Mouse (Mus musculus) spleen, postnatal 36 days (tissue): Measurements from ENCODE around the gene Anapc16.

Experiments
- DNase-seq, 2 experiments: peaks; one replicate each; pipeline ENCODE4 v3.0.0; 2022; ENCODE audit warnings: low spot score in 2 of 2, mixed read lengths in 1 of 2

Gene Anapc16

DNA sequence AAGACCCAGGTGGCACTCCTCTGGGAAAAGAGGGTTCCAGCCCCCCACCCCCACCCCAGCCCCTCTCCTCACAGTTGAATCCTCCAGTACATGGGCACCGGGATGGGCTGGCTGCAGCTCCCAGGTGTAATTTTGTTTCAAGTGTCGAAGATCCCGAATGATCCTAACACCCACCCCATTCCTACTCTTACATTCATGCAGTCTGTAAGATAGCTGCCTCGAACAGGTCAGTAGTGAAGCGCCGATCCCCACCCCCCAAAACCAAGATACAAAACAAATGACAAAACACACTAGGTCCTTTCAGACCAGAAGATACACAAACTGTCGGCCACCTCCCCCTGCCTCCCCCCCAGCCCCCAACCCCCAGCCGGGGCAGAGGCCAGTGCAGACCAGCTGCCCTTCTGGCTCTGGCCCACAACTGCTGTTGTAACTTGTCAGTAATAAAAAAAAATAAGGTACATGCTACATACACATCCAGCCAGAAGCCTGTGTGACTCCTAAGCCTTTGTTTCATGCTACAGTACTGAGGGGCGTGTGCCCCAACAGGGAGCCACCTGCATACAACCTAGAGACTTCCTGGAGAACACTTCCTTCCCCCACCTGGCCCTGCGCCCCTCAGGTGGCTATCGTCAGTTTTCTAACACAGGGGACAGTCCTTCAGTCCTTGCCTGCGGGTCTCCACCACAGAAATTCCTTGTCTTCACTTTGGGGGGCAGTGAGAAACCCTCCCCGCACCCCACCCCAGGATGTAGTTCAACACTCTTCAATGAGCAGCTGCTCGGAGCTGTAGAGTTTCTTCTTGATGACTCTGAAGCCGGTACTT lies 52.9 kb downstream of the Anapc16 start:
- no peak for DNase-seq

DNA sequence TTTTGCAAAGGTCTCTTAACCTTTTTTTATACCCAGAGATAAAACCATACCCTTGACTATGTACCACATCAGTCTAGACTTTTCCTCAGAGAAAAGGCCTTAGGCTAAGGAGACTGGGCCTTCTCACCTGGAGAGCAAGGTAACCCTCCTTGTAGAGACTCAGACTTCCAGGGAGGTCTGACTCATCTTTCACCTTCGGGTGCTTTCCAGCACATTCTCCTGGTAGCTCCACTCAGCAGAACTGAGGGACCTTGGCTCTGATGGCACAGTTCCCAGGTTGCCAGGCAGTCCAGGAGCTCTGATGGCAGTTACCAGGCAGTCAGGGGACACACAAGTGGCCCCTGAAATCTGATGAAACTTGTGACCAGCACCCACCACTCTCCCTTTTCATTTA lies 53.7 kb downstream of the Anapc16 start:
- no peak for DNase-seq

DNA sequence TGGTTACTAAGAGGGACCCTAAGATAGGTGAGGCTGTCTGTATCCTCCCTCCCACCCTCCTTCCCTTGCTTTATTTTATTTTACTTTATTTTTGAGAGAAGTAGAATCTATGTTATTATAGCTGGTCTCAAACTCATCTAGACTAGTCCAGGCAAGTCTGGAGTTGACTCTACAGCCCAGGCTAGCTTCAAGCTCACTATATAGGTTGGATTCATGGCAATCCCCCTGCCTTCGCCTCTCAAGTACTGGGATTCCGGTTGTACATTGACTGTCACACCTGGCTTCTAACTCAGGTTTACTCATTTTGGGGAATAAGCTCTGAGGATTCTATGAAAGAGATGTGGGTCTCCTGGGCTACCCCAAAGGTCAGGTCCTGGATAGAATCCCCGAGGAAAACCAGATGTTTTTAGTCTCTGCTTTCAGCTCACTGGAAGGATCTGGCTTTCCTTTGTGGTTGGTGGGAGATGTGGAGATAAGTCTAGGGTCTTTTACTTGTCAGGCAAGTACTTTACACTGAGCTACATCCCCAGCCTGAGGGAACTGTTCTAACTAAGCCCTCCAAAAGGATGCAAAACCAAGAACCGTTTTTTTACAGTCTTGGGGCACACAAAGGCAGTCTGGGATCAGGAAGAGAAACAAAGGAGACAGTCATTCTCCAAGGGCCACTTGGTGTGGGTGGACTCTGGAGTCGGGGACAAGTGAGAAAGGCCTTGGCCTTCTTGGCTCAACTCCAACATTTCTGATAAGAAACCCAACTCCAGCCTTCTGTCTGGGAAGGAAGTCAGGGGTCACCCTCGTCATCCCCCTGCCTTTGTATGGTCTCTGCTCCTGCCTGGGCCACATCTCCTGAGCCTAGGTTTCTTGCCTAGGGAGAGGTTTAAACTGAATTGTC lies 54.3 kb downstream of the Anapc16 start:
- no peak for DNase-seq

DNA sequence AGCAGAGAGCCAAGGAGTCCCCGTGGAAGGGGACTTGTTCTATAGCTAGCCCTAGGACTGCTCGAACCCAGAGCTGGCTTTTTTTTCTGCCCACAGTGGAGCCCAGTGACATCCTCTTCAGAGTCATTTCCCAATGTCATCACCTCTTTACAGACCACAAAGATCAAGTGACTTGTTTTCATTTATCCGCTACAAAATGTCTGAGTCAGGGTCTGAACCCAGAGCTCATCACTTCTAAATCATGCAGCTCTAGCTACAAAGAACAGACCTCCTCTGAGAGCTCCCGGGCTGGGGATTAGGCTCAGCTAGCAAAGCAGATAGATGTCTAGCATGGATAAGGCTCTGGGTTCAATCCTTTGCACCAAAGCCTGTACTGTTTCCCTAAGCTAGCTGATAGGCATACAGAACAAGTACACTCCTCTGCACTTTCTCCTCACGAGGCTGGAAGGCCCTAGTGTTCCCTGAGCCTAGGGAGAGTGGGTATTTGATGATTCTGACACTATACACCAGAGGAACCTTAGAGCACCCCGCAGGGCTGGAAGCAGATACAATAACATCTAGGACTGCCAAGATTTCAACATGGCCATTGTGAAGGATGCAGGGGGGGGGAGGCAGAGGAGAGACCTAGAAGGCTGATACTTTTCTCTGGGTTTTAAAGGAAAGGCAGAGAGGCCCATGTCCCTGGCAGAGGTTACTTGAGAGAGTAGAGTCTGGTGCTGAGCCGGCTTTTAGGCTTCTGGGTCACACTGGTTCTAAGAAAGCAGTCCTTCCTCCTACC lies 55.5 kb downstream of the Anapc16 start:
- no peak for DNase-seq

DNA sequence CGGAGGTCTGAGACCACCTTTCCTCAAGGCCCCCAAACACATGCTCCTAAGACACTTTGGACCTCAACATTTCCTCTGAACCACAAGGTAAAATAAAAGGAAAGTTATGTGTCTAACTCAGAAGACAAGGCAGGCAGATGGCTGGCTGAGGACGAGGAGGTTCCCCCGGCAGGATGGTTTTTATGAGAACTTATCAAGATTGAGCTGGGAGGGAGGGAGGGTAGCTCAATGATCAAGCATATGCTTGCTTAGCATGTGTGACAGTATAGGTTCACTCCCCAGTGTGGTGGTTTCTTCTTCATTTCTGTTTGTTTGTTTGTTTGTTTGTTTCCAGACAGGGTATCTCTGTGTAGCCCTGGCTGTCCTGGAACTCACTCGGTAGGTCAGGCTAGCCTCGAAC lies 56.6 kb downstream of the Anapc16 start:
- DNase-seq: no peak

DNA sequence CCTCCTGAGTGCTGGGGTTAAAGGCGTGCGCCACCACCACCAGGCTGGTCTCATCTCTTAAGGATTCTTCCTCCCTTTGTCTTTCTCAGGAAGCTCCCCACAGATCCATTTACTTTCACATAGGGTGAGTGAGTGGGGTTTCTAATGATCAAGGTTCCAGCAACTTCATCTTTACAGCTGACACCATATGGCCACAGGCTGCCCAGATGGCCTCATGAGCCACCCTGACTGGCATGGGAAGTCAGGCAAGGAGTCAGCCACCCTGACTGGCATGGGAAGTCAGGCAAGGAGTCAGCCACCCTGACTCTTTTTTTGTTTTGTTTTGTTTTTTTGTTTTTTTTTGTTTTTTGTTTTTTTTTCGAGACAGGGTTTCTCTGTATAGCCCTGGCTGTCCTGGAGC lies 57.5 kb downstream of the Anapc16 start:
- DNase-seq: no peak

- peak; percentile 47 to 68 for DNase-seq
Observed at GRCm38 (mm10) chr10:59943421-59943989, 59.4 kb downstream of the Anapc16 start.

GRCm38 (mm10) chr10:59942847-59943420 lies 60.0 kb downstream of the Anapc16 start:
- DNase-seq: no peak

DNA sequence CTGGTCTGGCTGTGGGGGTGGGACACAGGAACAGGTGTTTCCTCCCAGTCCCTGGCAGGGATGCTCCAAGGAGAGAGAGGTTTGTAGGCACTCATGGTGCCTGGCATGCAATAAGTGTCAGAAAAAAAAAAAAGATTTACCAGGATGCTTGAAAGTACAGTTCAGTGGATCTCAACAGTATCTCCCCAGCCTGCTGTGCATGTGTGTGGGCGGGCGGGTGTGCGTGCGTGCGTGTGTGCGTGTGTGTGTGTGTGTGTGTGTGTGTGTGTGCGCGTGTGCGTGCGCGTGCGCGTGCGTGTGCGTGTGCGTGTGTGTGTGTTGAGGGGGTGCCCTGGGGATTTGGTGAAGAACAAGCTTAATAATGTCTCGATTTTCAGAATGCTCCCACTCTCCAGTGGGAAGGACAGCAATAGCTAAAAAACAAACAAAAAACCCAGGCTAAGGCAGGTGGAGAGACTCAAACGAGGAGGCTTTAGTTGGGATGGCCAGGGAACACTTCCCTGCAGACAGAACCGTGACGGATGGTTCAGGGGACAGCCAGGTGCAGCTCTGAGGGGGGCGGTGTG lies 60.6 kb downstream of the Anapc16 start:
- DNase-seq: no peak

DNA sequence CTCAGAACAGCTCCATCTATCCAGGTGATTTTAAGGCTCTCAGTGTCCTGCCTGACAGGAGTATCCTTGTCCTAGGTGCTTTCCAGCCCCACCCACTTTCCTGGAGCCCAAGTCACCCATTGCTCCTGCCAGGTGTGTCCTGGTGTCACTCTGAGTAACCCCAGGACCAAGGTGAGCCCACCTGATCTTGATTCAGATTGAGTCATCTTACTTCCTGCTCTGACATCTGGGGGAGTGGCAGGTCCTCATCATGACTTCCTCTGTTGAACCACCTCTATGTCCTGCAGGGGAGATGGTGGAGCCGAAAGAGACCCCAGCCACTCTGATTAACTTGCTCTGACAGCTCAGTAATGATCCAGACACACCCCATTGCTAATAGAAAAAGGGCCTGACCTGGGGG lies 63.9 kb downstream of the Anapc16 start:
- peak in 1 of 2 experiments; percentile 19 for DNase-seq

- DNase-seq: no peak
Observed at GRCm38 (mm10) chr10:59938662-59939061, 64.3 kb downstream of the Anapc16 start.
